Mouse (Mus musculus): ENCODE results near the gene Pnldc1.
"Not testable (repeated sequence)": the region's sequence is repeated elsewhere in the genome, so short reads cannot be mapped to it uniquely, and the experiment has no call there.

Pnldc1 gene

DNA sequence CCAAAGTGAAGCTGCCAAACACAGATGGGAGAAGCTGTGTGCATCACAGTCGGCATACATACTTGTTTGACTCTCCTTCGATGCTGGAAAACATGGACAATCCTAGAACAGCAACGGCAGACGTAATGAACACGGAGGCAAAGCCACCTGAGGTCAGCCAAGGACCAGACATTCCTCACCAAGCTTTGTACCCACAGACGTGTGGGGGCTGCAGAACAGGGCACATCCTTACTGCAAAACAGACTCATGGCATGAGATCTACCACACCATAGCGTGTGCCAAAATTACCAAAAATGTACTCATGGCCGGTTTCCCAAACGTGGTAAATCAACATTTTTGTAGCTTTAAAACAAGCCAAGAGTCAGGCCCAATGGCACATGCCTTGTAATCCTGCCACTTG lies 3.6 kb downstream of the Pnldc1 start:
- DNase-seq (ENCODE audit: low read depth, low spot score) = no peak

DNA sequence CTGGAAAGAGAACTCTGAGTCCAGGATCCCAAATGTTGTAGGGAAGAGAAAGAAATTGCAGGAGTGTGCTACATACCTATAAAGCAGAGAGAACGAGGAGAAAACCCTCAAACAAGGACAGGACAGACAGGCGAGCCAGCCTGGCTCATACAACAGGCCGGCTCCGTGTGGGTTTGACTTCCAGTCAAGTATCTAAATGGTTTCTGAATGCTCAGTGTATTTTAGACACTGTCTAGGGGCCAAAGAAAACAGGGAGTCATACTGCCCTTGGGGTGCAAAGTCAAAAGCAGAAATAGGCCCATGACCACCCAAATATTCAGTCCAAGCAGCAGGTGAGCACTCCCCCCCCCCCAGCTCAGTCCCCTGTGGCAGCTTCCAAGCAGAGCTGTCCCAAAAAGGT lies 4.2 kb downstream of the Pnldc1 start:
- DNase-seq (ENCODE audit: low read depth, low spot score) = no peak

DNA sequence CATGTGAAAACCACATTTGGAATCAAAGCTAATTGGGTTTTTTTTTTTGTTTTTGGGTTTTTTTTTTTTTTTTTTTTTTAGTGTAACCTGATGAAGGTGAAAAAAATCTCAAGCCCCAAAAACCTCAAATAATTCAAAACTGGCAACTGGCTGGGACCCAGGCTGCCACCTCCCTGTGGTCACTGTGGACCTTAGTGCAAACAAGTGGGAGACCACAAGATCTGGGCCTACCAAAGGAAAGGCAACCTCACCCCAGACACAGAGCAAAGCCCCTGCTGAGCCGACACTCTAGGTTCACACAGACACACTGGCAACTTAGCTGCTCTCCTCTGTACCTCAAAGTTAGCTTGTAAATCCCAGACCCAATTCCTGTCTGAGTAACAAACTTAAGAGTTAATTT lies 5.7 kb downstream of the Pnldc1 start:
- no peak for DNase-seq (ENCODE audit: low read depth, low spot score)

DNA sequence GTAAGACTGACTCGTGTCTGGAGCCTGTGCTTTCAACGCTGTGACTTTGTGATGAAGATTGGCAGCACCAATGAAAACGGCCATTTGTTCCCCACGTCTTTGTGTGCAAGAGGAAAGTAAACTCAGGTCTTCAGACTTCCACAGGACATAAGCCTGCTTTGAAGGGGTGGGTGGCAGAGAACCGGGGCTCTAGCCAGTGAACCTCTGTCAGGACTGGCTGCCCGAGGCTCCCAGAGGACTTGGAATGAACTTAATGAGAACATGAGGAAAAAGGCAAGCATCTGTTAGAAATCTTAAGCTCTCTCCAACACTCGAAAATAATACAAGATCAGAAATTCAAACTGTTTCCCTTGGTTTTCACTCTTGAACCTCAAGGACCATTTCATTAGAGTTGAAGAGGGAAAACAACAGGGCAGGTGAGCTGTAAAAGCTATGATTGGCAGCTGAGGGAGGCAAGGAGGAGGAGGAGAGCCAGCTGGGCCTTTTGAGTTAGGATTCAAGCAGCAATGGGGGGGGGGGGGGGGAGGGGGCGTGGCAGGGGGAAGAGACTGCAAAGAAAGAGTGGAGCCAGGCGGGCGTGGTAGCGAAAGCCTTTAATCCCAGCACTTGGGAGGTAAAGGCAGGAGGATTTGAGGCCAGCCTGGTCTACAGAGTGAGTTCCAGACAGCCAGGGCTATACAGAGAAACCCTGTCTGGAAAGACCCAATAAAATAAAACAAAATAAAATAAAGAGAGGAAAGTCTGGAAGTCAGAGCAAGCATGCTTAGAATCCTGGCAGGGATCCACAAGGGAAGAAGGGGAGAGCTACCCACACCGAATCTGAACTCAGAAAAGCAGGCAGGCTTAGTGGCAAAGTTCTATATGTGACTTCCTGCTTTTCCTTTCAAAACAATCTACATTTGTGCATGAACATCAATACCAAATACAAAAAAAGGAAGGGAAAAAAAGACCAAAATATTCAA lies 6.4 kb downstream of the Pnldc1 start:
- no peak for DNase-seq (ENCODE audit: low read depth, low spot score)

DNA sequence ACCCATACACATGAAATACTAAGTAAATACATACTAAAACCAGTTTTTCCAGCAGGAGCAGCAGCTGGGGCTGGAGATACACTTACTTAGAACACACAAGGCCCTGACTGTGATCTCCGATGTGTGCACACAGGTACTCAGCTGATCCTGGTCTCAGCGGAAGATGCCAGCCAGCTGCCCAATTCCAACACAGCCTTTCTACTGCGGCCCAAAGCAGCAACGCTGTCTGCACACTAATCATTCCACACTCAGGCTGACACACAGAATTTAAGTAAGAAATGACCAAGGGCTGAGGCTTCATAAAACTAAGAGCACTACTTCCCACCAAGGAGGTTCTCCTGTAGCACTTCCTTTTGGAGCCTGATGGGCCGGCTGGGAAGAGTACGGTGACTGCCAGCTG lies 7.7 kb downstream of the Pnldc1 start:
- DNase-seq (ENCODE audit: low read depth, low spot score) = no peak

DNA sequence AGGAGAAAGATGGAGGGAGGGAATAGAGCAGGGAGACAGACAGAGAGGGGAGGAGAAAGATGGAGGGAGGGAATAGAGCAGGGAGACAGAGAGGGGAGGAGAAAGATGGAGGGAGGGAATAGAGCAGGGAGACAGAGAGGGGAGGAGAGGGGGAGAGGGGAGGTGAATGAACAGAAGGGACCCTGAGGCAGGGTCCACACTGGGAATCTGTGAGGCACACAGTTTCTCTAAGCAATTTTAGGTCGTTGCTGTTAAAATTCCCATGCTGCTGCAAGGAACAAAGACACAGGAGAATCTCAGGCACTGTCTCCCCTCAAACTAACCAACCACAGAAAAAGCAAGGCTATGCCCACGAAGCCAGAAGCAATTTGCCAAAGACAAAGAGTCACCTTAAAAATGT lies 11.4 kb downstream of the Pnldc1 start:
- DNase-seq (ENCODE audit: low read depth, low spot score) = not testable (repeated sequence)

DNA sequence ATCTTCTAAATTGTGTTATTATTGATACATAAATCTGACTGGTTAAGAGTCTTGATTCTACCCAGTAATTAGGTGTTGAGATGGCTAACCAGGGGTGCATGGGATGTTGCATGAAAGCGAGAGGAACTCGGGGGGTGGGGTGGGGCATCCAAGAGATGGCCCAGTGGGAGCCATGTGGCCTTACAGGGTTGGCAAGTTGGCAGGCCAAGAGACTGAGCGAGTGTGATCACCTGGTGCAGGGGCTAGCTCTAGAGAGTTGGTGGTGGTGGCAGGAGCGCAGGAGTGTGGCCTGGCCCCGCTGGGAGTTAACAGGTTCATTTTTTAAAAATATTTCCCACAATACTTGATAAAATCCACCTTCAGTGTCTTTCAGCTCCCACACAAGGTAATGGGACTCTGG lies 12.4 kb downstream of the Pnldc1 start:
- no peak for DNase-seq (ENCODE audit: low read depth, low spot score)

DNA sequence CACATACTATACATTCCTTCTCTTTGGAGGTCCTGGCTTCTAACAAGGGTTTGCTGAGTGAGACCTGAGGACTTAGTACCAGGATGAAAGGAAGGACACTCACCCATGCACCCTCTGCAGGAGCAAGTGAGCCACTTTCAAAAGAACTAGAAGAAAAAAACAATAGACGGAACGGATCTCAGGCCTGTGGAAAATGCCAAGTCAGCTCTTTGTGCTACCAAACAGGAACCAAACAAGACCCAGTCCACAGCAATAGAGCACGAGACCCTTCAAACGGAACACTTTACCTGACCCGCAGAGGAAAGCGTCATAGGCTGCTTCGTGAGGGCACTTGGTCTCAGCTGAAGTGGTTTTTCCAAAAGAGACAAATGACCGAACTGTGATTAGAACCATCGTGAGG lies 18.0 kb downstream of the Pnldc1 start:
- DNase-seq (ENCODE audit: low read depth, low spot score) = no peak

DNA sequence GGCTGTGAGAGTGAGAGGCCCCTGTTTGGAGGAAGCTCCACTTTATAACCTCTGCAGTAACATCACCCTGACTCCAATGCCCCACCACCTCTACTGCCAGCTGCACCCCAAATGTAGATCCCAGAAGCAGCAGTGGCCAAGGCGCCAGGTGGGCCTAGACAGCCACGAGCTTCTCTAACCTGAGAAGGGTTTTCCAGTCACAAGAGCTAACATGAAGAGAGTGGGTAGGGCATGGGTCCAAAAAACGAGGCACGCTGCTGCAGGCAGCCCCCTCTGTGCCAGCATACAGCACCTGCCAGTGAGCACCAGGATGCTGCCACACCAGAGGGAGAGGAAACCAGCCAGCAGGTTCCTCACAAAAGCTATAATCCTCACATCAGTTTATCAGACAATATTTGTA lies 19.0 kb downstream of the Pnldc1 start:
- DNase-seq (ENCODE audit: low read depth, low spot score) = no peak

DNA sequence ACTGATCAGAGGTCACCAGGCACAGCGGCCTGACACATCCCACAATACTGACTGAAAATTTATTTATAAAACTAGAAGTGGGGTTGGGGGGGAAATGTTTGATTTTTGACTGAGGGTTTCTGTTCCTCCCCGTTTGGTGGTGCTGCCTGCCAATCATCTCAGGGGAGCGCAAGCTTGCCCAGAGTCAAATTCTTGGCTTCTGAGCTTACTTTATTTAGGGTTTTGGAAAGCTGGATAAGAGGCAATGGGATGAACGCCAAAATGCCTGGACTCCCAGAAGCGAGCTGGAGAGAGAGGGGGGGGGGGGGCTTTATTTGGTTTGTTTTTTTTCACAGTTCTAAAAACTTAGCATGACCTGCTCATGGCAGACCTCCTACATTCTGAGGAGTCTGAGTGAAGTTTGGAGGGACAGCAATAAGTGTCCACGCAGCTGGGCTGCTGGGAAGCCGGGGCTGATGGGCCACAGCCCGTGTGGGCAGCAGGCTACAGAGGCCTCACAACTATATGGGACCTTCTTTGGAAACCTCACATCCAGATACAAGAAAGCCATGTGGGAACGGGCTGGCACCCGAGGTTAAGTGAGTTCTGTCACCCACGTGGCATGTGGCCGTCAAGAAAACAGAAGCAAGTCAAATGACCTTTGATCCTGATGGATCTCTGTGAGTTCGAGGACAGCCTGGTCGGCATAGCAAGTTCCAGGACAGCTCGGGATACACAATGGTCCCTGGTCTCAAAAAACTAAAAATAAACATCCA lies 22.8 kb downstream of the Pnldc1 start:
- no peak for DNase-seq (ENCODE audit: low read depth, low spot score)

DNA sequence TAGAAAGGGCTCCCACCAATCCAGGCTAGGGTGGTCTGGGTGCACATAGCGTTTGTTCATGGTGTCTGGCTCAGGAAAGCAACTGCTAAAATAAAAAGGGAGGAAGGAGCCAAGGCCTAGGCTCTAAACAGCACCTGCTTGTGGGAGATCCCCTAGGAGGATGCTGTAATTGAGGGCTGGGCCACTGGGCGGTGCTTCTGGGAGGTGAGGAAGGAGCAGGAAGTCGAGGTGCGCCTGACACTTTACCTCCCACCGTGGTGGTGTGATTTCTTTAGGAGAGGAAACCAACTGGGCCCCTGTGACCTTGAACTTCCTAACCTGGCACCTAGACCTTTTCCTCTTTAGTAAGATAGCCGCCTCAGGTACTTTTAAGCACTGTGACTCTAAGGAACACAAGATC lies 23.4 kb downstream of the Pnldc1 start:
- no peak for DNase-seq (ENCODE audit: low read depth, low spot score)

DNA sequence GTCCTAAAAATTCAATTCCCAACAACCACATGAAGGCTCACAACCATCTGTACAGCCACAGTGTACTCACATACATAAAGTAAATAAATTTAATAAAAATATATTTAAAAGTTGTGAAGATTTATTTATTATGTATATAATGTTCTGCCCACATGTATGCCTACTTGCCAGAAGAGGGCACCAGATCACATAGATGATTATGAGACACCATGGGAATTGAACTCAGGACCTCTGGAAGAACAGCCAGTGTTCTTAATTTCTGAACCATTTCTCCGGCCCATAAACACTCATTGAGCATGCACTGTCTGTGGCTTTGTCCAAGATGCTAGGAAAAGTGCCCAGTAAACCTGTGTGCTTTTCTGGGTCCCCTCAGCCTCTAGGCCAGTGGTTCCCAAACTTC lies 28.8 kb downstream of the Pnldc1 start:
- no peak for DNase-seq (ENCODE audit: low read depth, low spot score)

DNA sequence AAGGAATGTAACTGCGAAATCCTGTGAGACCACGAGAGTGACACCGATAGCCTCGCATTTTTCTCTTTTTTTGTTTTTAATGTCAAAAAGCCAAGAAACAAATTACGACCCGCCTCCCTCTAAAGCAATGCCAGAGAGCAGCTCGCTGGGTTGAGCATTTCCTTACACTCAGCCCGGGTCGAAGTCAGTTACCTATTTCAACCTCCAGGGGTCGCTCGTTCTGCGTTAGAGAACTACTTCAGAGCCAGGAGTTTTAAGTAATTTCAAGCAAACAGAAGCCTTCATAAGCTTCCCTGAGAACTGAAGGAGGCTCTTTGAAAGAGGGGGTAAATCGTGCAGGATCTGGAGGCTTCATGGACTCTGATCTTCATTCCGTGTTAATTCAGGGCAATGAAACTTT lies 29.9 kb downstream of the Pnldc1 start:
- peak; percentile 62 for DNase-seq (ENCODE audit: low read depth, low spot score)

DNA sequence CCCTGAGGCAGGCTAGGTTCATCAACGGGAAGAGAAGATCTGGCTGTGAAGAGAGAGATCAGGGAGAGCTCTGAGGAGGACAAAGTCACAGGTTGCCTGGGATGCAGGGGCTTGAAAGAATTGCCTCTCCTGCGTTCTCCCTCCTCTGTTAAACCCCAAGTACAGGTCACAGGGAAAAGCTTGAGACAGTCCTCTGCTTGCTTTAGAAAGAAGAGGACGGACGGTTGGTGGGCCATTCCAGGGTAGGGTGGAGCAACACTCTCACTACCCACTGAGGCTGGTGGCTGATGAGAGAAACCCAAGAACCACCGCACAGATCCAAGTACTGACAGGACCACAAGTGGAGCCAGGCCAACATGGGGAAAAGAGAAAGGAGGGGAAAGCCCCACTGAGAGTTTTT lies 34.3 kb downstream of the Pnldc1 start, which contains the start of gene Mrgprh:
Mrgprh (plus strand) TSS at position 301 of the 400 bp plus-strand sequence.
- DNase-seq (ENCODE audit: low read depth, low spot score) = no peak

DNA sequence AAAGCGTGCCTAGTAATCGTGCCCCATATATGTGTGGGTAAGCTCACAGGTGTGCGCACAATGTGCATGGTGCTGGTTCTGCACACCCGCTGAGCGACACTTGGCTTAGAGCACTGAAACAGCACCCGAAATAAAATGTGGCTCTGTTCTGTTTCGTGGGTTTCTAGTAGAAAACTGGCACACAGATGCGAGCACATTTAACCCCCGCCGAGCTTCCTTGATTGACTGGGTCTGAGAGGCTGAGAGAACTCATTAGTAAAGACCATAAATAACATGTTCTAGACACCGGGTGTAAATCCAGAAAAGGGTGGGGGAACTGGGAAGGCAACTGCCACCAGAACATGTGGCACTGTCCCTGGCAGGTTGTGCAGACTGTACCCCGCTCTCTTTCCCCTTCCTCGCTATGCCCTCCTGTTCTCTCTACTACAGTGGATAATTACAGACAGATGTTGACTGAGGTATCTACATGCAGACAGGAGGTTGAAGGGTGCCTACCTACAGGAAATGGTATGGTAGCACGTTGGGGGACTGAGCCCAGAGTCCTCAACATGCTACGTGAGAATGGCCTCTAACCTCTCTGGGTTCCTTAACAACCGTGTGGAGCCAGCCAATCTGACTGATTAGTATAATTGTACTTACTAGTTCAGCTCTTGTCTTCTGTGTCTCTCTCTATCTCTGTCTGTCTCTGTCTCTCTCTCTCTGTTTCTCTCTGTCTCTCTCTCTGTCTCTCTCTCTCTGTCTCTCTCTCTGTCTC lies 37.6 kb downstream of the Pnldc1 start:
- no peak for DNase-seq (ENCODE audit: low read depth, low spot score)

DNA sequence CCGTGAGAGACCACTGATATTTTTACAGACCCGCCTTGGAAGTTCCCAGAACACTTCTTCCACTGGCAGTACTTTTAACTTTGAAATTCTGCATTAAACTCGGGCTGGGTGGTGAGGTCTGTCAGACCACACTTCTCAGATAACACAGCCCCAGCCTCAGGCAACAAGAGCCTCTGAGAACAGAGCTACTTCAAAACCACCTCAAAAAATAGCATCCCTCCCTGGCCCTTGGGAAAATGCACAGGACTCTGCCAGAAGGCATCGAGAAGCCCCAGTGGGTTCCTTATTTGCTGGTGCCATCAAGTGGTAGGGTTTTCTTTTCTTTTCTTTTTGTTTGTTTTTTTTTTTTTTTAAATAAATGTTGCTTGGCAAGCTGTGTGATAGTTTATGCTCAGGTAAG lies 41.4 kb downstream of the Pnldc1 start:
- no peak for DNase-seq (ENCODE audit: low read depth, low spot score)

DNA sequence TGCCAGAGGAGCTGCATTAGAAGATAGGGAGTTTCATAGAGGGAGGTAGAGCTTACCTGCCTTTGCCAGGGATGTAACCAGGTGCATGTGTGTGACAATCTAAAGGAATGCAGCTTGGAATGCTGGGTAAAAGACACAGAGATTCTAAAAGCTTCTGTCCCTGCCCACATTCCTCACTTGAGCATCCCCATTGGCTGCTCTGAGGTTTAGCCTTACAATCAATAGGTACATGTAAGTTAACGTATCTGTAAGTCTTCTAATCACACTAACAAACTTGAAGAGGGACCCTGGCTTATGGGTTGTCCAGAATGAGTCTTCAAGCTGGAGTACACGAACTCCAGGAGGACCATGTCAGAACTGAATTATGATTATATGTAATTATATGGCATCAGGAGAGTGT lies 42.0 kb downstream of the Pnldc1 start, which contains the start of gene Mas1:
Mas1 (minus strand) TSS at position 101 of the 400 bp plus-strand sequence.
- no peak for DNase-seq (ENCODE audit: low read depth, low spot score)

DNA sequence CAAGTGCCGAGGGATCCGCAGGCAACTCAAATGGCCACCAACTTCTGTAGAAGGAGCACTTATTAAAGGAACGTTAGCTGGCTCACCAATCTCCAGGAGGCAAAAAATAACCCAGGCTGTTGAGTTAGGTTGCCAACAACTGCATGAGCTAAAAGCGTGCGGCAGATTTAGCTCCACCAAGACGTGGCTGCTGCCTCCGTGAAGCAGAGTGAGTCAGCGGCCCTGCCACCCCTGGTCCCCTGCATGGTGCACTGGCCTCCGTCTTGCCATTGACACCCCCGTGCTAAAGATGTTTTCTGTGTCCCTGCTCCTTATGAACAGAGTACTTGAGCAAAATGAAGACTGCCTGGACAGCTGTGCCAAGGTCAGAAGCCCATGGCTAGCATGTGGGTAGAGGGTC lies 43.2 kb downstream of the Pnldc1 start:
- no peak for DNase-seq (ENCODE audit: low read depth, low spot score)

DNA sequence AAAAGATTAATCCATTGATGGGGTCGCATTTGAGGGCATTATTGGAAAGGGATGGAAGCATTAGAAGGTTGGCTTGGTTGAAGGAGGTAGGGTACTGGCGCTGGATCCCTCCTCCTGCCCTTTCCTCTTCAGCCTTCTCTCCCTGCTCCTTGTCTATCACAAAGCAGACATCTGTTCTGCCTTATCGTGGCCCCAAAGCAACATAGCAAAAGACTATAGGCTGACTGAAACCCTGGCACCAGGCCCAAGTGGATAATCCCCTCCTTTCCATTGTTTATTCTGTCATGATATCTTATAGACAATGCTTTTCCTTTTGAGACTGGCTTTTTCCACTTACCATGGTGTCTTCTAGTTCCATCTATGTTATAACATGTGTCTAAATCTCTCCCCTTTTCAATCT lies 44.6 kb downstream of the Pnldc1 start:
- no peak for DNase-seq (ENCODE audit: low read depth, low spot score)

DNA sequence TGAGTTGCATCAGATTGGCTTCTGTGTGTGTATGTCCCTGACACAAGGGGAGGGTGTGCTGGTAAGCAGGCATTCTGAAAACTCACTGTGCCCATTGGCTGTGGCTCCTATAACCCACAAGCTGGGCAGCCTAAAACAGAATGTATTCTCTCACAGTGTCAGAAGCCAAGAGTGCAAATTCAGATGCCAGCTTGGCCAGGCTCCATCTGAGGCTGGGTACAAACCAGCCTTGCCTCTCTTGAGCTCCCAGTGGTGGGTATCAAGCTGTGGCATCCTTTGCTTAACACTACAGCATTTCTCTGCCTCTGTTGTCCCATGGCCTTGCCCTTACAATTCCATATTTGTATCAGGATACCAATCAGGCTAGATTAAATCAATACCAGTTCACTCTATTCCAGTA lies 45.9 kb downstream of the Pnldc1 start:
- DNase-seq (ENCODE audit: low read depth, low spot score) = no peak

DNA sequence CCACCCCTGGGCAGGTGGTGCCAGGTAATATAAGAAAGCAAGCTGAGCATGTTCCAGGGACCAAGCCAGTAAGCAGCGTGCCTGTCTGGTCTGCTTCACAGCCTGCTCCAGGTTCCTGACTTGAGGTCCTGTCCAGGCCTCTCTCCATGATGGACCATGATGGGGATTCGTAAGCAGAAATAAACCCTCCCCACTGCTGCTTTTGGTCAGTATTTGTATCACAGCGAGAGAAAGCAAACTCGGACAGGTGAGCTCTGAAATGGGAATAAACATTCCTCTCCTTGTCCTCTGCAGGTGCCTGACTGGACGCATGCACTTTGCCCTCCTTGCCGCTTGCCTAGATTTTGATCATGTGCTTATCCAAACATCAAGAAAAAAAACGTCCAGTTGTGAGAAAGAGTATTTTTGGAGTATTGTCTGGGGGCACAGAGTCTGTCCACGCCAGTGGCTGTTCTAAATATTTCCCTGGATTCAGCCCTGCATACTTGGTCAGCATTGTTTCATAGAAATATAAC lies 51.0 kb downstream of the Pnldc1 start:
- DNase-seq (ENCODE audit: low read depth, low spot score) = no peak

DNA sequence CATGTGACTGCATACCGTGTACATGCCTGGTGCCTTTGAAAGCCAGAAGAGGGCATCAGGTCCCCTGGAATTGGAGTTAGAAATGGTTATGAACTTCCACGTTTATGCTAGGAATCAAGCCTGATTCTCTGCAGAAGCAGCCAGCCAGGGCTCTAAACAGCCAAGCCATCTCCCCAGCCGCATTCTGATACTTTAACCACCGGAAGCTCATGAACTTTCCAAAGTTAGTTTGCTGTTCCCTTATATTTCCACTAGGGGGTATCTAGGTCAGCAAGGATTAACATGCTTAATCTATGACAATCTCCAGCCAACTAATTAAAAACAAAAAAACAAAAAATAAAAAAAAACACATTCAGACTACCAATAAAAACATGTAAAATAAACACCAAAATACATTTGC lies 52.0 kb downstream of the Pnldc1 start:
- DNase-seq (ENCODE audit: low read depth, low spot score) = no peak
